Mouse (Mus musculus) kidney, adult 2 months (tissue): ENCODE measurements around the gene 1500009C09Rik. TPM values are rescaled to one million over a fixed set of nuclear protein-coding genes. Genes with fewer than 3 reads are reported as not detected.
A peak's percentile ranks its signal among the peaks of the same experiment; 100 is the strongest.

Experiments used
- DNase-seq: peaks from one replicate; pipeline ENCODE4 v3.0.0; 2021
- H3K27ac ChIP-seq: fragments of 200-500 bp; 2 replicates; pipeline ENCODE4 v1.5.1; 2012; ENCODE audit warnings: low read depth, low read length, control low read depth, inconsistent platforms; ENCODE audit not compliant: insufficient read depth
- H3K27me3 ChIP-seq: fragments of 200-500 bp; replicated peaks from 2 replicates; pipeline ENCODE4 v1.6.1; 2012; ENCODE audit warnings: mild to moderate bottlenecking, moderate library complexity, low read length, inconsistent platforms; ENCODE audit not compliant: control insufficient read depth, insufficient read depth
- H3K36me3 ChIP-seq: fragments of 200-500 bp; 2 replicates; pipeline ENCODE4 v1.6.1; 2012; ENCODE audit warnings: mild to moderate bottlenecking, moderate library complexity, low read length, inconsistent platforms; ENCODE audit not compliant: control insufficient read depth, insufficient read depth
- H3K4me1 ChIP-seq: fragments of 200-500 bp; 2 replicates; pipeline ENCODE4 v1.6.1; 2011; ENCODE audit warnings: low read length; ENCODE audit not compliant: control insufficient read depth, insufficient read depth
- H3K4me3 ChIP-seq: fragments of 200-500 bp; 2 replicates; pipeline ENCODE4 v1.5.1; 2011; ENCODE audit warnings: mild to moderate bottlenecking, low read depth, low read length, control low read depth; ENCODE audit not compliant: insufficient read depth
- CTCF ChIP-seq: fragments of 200-500 bp; conservative IDR thresholded peaks from 2 replicates; pipeline ENCODE4 v1.5.1; 2011; ENCODE audit warnings: low read depth, mild to moderate bottlenecking, control low read depth, low read length, moderate library complexity, mixed read lengths; ENCODE audit not compliant: insufficient read depth, insufficient read length
- POLR2A ChIP-seq: fragments of 200-500 bp; IDR thresholded peaks from one replicate; pipeline ENCODE4 v1.6.1; 2011; ENCODE audit warnings: low read depth, low read length, control low read depth
- WGBS: fragments of 180-500 bp; shearing (Covaris S2); methylation state at CpG from one replicate; pipeline ENCODE4 v1.1.7; 2018; 5-methylcytosine and 5-hydroxymethylcytosine counted together
- polyA plus RNA-seq: library from polyadenylated mRNA; depleted of rRNA; stranded (reverse); fragments of >200 nt; gene quantifications from 2 replicates; pipeline ENCODE4 v1.2.3, GENCODE M21; 2012; rRNA removed

1500009C09Rik gene
- polyA plus RNA-seq, 1 experiment: 0.20 TPM

DNA sequence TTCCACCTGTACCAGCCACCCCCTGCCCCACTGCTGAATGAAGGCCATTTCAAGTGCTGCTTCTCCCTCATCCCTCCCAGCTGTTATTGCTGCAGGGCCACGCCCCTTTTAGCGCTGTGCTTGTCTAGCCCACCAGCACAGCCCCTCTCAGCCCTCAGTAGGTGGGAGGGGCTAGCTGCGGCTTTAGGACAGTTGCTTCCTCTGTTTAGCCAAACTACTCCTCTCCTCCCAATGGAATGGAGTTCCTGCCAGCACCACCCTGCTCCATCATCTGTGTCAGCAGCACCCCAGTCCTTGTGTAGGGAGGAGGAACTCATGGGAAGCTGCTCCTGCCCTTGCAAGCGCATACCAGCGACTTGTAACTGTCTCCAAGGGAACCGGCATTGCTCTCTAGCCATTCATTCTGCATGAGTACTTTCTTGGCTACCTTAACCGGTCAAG is 41.1 kb downstream of the 1500009C09Rik start:
- Histone ChIP-seq H3K27me3 (no peaks in the 10 kb centered on the region), H3K4me3 (no peak overlapping the region), H3K4me1 (no peaks in the 10 kb centered on the region), H3K27ac (no peak overlapping the region), H3K36me3 (no peaks in the 10 kb centered on the region)
- DNase-seq: peak; percentile 14
- WGBS: 4% methylated on average over 7 of the region's 7 CpGs
- TF ChIP-seq CTCF (no peak), POLR2A (no peak)

DNA sequence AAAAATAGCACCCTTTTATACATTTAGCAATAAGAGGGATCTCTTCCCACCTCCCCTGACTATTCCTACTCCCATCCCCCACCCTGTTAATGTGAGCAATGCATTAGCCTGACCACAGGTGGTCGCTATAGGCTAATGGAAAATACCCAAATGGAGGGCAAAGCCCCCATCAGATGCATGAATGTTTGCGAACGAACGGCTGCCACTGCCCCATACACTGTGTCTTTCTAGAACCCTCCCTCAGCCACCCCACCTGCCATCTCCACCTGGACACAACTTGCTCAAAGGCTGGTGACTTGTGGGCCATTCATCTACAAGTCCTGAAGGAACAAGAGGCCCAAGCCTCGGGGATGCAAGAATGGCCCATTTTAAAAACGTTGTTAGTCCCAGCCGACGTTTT is 41.9 kb downstream of the 1500009C09Rik start:
- Histone ChIP-seq H3K4me1 (no peaks in the 10 kb centered on the region), H3K4me3 (no peak overlapping the region), H3K27ac (no peak overlapping the region), H3K36me3 (no peaks in the 10 kb centered on the region), H3K27me3 (no peaks in the 10 kb centered on the region)
- TF ChIP-seq POLR2A: no peak
- peak; percentile 51 for TF ChIP-seq CTCF
- DNase-seq: no peak
- WGBS: 52% methylated on average over 8 of the region's 8 CpGs

DNA sequence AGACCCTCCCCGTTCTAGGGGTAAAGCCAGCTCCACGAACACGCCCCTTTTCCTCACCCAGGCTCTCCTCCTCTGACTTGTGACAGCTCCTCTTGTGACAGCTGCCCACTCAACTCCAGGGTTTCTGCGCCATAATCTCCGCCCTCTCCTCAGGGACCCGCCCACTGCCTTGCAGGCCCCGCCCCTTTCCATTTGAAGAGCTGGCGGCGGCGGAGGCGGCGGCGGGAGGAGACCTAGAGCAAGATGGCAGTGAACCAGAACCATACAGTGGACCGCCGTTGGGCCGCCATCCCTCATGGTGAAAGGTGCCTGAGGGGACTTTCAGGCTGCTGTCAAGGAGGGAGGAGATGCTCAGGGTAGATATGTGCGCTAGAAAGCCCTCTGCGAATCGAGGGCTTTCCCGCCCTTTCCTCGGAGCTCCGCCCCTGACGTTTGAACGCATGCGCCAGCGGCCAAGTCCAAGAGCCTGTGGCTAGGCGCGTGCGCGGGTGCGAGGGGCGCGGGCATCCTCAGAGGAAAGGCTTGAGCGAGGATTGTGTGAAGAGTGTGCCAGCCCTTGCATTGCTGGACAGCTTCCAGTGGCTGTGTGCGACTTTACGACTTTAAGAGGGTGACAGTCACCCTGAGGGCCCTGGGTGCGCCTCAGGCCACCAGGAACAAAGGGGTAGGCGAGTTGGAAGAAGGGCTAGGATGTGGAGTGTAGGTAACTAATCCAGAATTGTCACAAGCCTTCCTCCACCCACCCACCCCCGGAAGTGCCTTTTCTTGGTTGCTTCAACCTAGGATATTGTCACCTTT is 46.8 kb downstream of the 1500009C09Rik start, which contains the start of gene Wbp2nl:
Gene Wbp2nl, plus strand, starts transcription at position 191 of the 798 bp plus-strand sequence.
- Histone ChIP-seq H3K27me3 (no peaks in the 10 kb centered on the region), H3K27ac (no peak within 1 kb of the TSS), H3K4me3 (no peak within 1 kb of the TSS), H3K36me3 (no peaks in the 10 kb centered on the region), H3K4me1 (no peaks in the 10 kb centered on the region)
- TF ChIP-seq POLR2A (no peak), CTCF (no peak)
- 56% methylated on average over 39 of the region's 39 CpGs for WGBS
- DNase-seq: no peak

DNA sequence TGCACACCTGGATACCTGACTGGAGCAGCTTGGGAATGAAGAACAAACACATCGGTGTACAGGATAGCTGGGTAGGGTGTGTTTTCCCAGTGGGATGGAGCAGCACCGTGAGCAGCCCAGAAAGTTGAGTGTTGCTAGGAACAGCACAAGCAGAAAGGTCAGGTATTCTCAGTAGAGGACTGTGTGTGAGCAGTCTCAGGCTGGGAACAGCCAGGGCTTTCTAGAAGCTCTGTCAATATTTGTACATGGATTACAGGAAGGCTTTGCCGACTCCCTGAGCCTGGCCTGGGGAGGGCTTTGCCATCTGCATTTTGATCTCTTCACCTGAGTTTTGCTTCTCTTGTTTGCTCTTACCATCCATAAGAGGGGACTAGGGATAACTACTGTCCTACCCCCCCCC is 54.9 kb downstream of the 1500009C09Rik start:
- whole genome bisulfite sequencing: 86% methylated on average over 3 of the region's 3 CpGs
- no peaks in the 10 kb centered on the region for H3K27me3 ChIP-seq

DNA sequence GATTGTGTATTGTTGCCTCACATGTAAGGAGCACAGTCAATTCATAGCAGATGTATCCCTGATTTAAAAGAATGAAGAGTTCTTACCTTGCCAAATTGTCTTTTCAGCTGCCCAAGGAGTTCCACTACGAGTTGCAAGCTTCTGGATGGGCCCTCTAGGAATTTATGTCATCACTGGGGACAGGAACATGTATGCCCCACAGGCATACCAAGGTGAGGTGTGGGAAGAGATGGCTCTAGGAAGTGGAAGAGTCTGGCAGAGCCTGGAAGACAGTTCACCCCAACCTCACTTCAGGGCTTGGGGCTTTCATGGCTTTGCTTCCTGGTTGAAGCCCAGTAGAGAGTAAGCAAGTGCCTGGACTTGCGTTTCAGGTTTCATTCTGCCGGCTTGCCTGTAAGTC is 56.2 kb downstream of the 1500009C09Rik start:
- no peaks in the 10 kb centered on the region for H3K36me3 ChIP-seq
- no peak for DNase-seq
- TF ChIP-seq CTCF: no peak
- TF ChIP-seq POLR2A: no peak
- WGBS: 64% methylated on average over 3 of the region's 3 CpGs
- no peaks in the 10 kb centered on the region for H3K27me3 ChIP-seq
- no peak overlapping the region for H3K4me3 ChIP-seq
- no peak overlapping the region for H3K27ac ChIP-seq
- H3K4me1 ChIP-seq: no peaks in the 10 kb centered on the region

More for the DNA sequence above, 54.9 kb downstream of the 1500009C09Rik start:
- Histone ChIP-seq H3K4me3 (no peak overlapping the region), H3K4me1 (no peaks in the 10 kb centered on the region), H3K27ac (no peak overlapping the region), H3K36me3 (no peaks in the 10 kb centered on the region)
- DNase-seq: no peak
- no peak for TF ChIP-seq POLR2A
- no peak for TF ChIP-seq CTCF

Other genes with a start within 250 kb of the 1500009C09Rik start
- 29.0 and 29.8 TPM in 2 replicates for gene Desi1, start 218.5 kb upstream of the 1500009C09Rik start, polyA plus RNA-seq
- gene Snu13, start 204.8 kb upstream of the 1500009C09Rik start, polyA plus RNA-seq: 48.7 and 58.2 TPM in 2 replicates
- 0.01 and 0.02 TPM in 2 replicates for gene 4930407I10Rik, start 193.2 kb upstream of the 1500009C09Rik start, polyA plus RNA-seq
- not detected in 2 replicates for gene Mei1, start 182.4 kb upstream of the 1500009C09Rik start, polyA plus RNA-seq
- 6.9 and 7.5 TPM in 2 replicates for gene Ccdc134, start 124.5 kb upstream of the 1500009C09Rik start, polyA plus RNA-seq
- gene Srebf2, start 105.2 kb upstream of the 1500009C09Rik start, polyA plus RNA-seq: 102 and 118 TPM in 2 replicates
- gene Shisa8, start 39.6 kb upstream of the 1500009C09Rik start, polyA plus RNA-seq: 0.08 and 0.09 TPM in 2 replicates
- gene Tnfrsf13c, start 28.0 kb upstream of the 1500009C09Rik start, polyA plus RNA-seq: 0.24 and 3.5 TPM in 2 replicates
- 2.2 and 2.3 TPM in 2 replicates for gene Cenpm, start 7.6 kb upstream of the 1500009C09Rik start, polyA plus RNA-seq
- 0.47 and 0.90 TPM in 2 replicates for gene Sept3, start 22.5 kb downstream of the 1500009C09Rik start, polyA plus RNA-seq
- 0.08 TPM in 1 of 2 replicates, not detected in the other for gene Wbp2nl, start 46.6 kb downstream of the 1500009C09Rik start, polyA plus RNA-seq
- gene Naga, start 86.5 kb downstream of the 1500009C09Rik start, polyA plus RNA-seq: 200 and 242 TPM in 2 replicates
- gene Pheta2, start 86.5 kb downstream of the 1500009C09Rik start, polyA plus RNA-seq: 0.45 and 0.52 TPM in 2 replicates
- 316 and 376 TPM in 2 replicates for gene Smdt1, start 86.6 kb downstream of the 1500009C09Rik start, polyA plus RNA-seq
- 632 and 646 TPM in 2 replicates for gene Ndufa6, start 101.9 kb downstream of the 1500009C09Rik start, polyA plus RNA-seq
- gene Cyp2d22, start 127.9 kb downstream of the 1500009C09Rik start, polyA plus RNA-seq: 60.9 and 74.8 TPM in 2 replicates
- gene Cyp2d11, start 141.6 kb downstream of the 1500009C09Rik start, polyA plus RNA-seq: not detected in 2 replicates
- gene Cyp2d10, start 154.8 kb downstream of the 1500009C09Rik start, polyA plus RNA-seq: 0.22 and 0.33 TPM in 2 replicates
- 29.6 and 49.9 TPM in 2 replicates for gene Cyp2d9, start 181.0 kb downstream of the 1500009C09Rik start, polyA plus RNA-seq